Mouse (Mus musculus) cerebellum, adult 2 months (tissue): ENCODE measurements around the gene Eif4a2. TPM values are rescaled to one million over a fixed set of nuclear protein-coding genes. Genes with fewer than 3 reads are reported as not detected.
"Not testable (repeated sequence)": the region's sequence is repeated elsewhere in the genome, so short reads cannot be mapped to it uniquely, and the experiment has no call there.

Experiments used
- DNase-seq, 2 experiments: peaks; one replicate each; pipeline ENCODE4 v3.0.0; 2021
- H3K27ac ChIP-seq: fragments of 200-500 bp; 2 replicates; pipeline ENCODE4 v1.5.1; 2012; ENCODE audit warnings: low read length, control low read depth, inconsistent platforms; ENCODE audit not compliant: insufficient read depth
- H3K27me3 ChIP-seq: fragments of 200-500 bp; 2 replicates; pipeline ENCODE4 v1.6.1; 2012; ENCODE audit warnings: inconsistent platforms, mild to moderate bottlenecking, low read length, moderate library complexity; ENCODE audit not compliant: control insufficient read depth, insufficient read depth
- H3K4me1 ChIP-seq: fragments of 200-500 bp; 2 replicates; pipeline ENCODE4 v1.6.1; 2011; ENCODE audit warnings: low read length; ENCODE audit not compliant: control insufficient read depth, insufficient read depth
- H3K4me3 ChIP-seq: fragments of 200-500 bp; replicated peaks from 2 replicates; pipeline ENCODE3; 2011; ENCODE audit warnings: mild to moderate bottlenecking, low read depth, low read length, control low read depth; ENCODE audit not compliant: insufficient read depth
- CTCF ChIP-seq: fragments of 200-500 bp; IDR thresholded peaks from 2 replicates; pipeline ENCODE4 v1.5.1; 2011; ENCODE audit warnings: low read depth, mild to moderate bottlenecking, control low read depth, low read length, moderate library complexity, borderline replicate concordance; ENCODE audit not compliant: insufficient read depth
- POLR2A ChIP-seq: fragments of 200-500 bp; IDR thresholded peaks from 2 replicates; pipeline ENCODE4 v1.6.1; 2011; ENCODE audit warnings: low read length, control low read depth, borderline replicate concordance; ENCODE audit not compliant: insufficient read depth
- WGBS: fragments of 180-500 bp; shearing (Covaris S2); methylation state at CpG from one replicate; pipeline ENCODE4 v1.1.7; 2018; 5-methylcytosine and 5-hydroxymethylcytosine counted together
- polyA plus RNA-seq: library from polyadenylated mRNA; depleted of rRNA; stranded (reverse); fragments of >200 nt; gene quantifications from 2 replicates; pipeline ENCODE4 v1.2.3, GENCODE M21; 2012; rRNA removed

The Eif4a2 gene
- polyA plus RNA-seq: 737 and 742 TPM in 2 replicates

DNA sequence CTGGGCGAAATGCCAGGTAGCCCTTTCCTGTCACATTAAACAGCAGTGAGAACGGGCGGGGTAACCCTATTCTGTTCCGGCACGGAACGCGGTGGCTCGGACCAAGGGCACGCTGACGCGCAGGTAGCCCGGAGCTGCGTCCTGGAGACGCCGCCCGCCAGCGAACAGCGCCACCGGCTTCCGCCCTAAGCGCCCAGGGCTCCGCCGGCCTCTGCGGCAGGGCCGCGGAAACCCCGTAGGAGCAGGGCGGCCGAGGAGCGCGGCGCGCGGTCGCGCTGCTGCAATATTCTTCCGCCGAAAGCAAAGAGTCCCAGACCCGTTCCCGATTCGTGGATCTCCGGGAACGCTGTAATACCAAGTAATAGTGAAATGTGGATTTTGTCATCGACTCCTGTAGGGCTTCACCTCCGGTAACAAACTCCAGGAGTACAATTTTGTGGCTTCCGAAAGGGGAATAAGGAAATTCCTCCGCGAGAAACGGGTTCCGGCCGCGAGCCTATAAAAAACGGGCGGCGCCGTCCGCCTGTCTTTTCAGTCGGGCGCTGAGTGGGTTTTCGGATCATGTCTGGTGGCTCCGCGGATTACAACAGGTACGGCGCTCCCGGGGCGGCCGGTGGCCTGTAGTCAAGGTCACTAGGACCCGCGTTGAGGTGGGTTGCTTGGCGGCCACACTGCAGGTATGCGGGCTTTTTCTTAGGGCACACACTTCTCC is at the start of gene Eif4a2:
TSS of gene Eif4a2 (plus strand) at position 214 of the 712 bp plus-strand sequence.
- Histone ChIP-seq H3K27ac (peak within 1 kb of the TSS; percentile 98), H3K27me3 (no peaks in the 10 kb centered on the region), H3K4me3 (peak within 1 kb of the TSS; percentile 93), H3K4me1 (no peaks in the 10 kb centered on the region)
- peak; percentile 89 for TF ChIP-seq POLR2A
- no peak for TF ChIP-seq CTCF
- peak; percentile 95 to 96 for DNase-seq
- under 1% methylated on average over 71 of the region's 71 CpGs for WGBS

- 88% methylated on average over 1 of the region's 1 CpGs for WGBS
- H3K4me1 ChIP-seq, H3K27me3 ChIP-seq, DNase-seq, H3K27ac ChIP-seq, H3K4me3 ChIP-seq: not testable (repeated sequence)
Observed at GRCm38 (mm10) chr16:23057668-23058447, 49.4 kb upstream of the Eif4a2 start, which contains the start of gene Kng1. Kng1 (plus strand) TSS chr16:23057865.

DNA sequence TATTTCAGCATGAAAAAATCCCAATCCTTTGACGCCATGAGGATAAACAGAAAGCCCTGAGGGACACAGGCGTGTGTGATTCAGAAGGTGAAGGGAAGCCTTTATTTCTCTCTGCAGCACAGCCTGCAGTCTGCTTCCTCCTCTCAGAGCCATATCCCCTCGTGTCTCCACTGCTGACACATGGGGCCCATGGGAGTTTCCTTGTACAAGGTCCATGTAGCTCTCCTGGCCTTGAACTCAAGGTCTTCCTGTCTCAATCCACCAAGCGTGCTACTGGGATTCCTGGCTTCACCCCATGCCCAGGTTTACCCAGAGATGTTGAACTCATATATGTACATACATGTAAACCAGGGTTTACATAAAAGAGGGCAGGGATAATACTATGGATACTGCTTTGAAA is 47.6 kb upstream of the Eif4a2 start:
- not testable (repeated sequence) for H3K4me1 ChIP-seq, H3K27ac ChIP-seq, H3K4me3 ChIP-seq, H3K27me3 ChIP-seq, DNase-seq
- WGBS: 70% methylated on average over 4 of the region's 4 CpGs

DNA sequence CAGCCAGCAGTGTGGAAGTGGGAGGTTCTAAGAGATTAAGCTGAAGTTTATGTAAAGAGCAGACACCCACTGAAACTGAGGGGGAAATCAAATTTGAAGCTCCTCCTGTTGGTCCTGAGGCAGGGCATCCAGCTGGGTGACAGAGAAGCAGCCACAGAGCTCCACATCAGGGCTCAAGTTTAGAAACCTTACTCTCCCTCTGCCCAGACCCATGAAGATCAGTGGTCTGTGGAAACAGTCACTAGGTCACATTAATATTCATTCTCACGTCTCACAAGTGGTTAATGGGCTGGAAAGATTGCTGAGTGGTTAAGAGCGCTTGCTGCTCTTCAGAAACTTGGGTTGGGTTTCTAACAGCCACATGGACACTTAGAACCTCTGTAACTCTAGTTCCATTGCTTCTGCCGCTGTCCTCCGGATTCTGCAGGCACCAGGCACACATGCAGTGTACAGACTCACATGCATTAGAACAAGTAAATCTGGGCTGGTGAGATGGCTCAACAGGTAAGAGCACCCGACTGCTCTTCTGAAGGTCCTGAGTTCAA is 46.4 kb upstream of the Eif4a2 start:
- H3K27ac ChIP-seq, DNase-seq, H3K4me3 ChIP-seq, H3K4me1 ChIP-seq, H3K27me3 ChIP-seq: not testable (repeated sequence)
- WGBS: 63% methylated on average over 5 of the region's 5 CpGs

DNA sequence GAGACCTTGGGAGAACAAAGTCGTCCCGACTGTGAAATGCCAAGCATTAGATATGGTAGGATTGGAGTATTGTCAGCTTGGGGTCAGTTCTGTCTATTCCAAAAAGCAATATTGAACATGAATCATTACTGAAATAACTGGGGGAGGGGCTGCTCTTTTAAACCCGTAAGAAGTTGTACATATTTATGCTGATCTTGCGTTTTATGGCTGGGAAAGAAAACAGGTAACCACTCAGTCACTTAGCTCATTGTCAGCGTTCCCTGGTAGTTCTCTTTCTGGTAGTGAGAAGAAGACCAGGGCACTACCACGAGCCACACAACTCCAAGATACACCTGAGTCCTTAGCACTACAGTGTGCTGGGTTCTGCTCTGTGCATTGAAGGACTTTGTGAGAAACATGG is 29.7 kb upstream of the Eif4a2 start:
- not testable (repeated sequence) for H3K4me1 ChIP-seq, H3K27me3 ChIP-seq, DNase-seq, H3K27ac ChIP-seq, H3K4me3 ChIP-seq
- 71% methylated on average over 6 of the region's 6 CpGs for WGBS

DNA sequence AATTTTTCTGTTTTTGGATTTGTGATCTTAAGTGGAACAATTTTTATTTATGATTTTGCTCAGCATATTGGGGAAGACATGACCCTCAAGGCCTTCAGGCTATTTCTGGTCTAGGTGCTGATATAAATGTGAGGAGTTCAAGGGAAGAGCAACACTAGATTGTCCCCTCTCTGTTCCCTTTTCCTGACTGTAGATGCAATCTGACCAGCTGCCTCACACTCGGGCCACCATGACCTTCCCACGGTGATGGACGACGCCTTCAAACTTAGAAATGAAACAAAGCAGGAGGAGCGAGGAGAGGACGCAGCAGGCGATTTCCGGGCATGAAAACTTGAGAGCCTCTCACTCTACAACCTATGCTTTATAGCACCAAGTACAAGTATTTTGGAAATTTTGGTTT is 20.1 kb upstream of the Eif4a2 start:
- not testable (repeated sequence) for H3K27me3 ChIP-seq, H3K4me3 ChIP-seq, H3K4me1 ChIP-seq, H3K27ac ChIP-seq, DNase-seq
- 76% methylated on average over 8 of the region's 8 CpGs for WGBS

GRCm38 (mm10) chr16:23087712-23088111 is 19.5 kb upstream of the Eif4a2 start:
- H3K4me3 ChIP-seq, H3K4me1 ChIP-seq, DNase-seq, H3K27me3 ChIP-seq, H3K27ac ChIP-seq: not testable (repeated sequence)
- 34% methylated on average over 4 of the region's 4 CpGs for WGBS

GRCm38 (mm10) chr16:23088491-23088890 is 18.8 kb upstream of the Eif4a2 start:
- 84% methylated on average over 1 of the region's 1 CpGs for WGBS
- not testable (repeated sequence) for H3K27me3 ChIP-seq, DNase-seq, H3K4me1 ChIP-seq, H3K27ac ChIP-seq, H3K4me3 ChIP-seq

GRCm38 (mm10) chr16:23091345-23091744 is 15.9 kb upstream of the Eif4a2 start:
- DNase-seq, H3K4me1 ChIP-seq, H3K27ac ChIP-seq, H3K27me3 ChIP-seq, H3K4me3 ChIP-seq: not testable (repeated sequence)
